Mouse (Mus musculus): ENCODE data around the gene Hlcs. TPM values are rescaled to one million over a fixed set of nuclear protein-coding genes. Genes with fewer than 3 reads are reported as not detected.

Hlcs gene
- total RNA-seq, 2 experiments from 2014 or later: 14.8 to 16.5 TPM

DNA sequence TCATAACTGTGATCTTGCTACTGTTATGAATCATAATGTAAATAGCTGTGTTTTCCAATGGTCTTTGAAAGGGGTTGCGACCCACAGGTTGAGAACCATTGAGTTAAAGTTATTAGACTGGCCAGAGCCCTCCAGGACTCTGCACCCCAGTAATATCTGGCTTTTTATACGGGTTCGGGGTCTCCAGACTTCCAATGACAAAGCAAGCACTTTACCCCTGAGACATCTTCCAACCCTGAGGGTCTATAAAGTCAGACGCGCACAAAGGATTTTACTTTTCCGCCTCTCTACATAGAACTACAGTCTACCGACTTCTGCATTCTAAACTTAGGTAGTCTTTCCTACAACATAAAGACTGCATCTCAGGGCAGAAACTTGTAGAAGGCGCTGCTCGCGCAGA lies 63.7 kb downstream of the Hlcs start:
- no peak for DNase-seq (ENCODE audit: low spot score in 2 of 2)

DNA sequence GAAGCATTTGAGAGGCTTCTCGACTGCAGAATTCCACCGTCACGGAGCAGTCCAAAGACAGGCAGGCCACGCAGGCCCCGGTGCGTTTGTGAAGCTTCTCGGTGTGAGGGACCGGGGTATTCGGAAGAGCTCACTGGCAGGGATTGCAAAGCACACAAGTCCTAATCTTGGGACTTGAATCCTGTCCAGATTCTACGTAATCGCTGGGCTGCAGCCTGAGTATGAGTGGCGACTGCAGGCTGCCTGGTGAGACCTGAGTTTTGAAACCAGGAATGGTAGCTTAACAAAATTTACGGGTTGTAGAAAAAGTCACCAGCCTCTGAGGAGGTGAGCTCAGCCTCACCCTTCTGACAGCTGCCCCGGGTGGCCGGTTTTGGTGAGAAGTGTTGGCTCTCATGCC lies 64.7 kb downstream of the Hlcs start:
- no peak for DNase-seq (ENCODE audit: low spot score in 2 of 2)

DNA sequence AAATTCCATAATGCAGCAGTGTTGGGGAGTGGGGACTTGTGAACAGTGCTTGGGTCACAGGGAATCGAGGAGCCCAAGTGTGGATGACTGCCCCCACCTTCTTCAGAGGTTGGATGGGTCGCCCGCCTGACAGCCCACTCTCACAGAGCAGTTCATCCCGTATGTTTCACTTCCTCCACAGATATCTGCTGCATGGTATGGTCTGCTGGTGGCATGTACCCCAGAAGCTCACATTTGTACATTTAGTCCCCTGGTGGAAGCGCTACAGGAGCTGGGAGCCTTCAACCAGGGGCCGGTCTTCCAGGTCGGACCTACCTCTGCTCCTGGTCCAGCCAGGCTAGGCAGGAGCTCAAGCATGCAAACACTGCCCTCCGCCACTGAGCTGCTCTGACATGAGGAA lies 66.4 kb downstream of the Hlcs start:
- no peak for DNase-seq (ENCODE audit: low spot score in 2 of 2)

DNA sequence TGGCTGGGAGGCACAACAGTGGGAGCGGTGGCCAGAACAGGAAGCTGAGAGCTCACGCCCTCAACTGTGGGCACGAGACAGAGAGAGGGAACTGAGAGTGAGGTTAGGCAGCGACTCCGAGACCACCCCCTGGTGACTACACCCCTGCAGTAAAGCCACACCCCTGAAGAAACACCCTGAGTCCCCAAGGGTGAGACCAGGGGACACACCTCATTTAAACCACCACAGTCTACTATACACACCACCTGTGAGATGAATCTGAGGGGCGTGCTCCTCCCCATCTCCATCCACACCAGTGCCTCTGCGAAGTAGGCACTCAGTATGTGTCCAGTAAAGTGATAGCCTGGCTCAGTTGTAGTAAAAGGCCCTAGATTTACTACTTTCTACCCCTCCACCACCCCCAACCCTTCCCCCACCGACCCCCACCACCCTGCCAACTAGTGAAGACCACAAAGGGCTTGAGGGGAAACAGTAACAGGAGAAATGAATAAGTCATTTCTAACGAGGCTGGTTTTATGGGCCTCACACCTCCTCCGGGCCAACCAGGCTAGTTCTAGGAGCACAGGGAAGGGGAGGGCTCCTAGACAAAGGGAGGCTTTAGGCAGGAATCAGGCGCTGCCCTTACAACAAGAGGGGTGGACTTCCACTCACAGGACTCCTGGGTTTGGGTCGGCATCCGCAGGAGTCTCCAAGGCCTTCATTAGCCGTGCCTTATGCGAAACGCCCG lies 67.2 kb downstream of the Hlcs start:
- DNase-seq (ENCODE audit: low spot score in 2 of 2): no peak

DNA sequence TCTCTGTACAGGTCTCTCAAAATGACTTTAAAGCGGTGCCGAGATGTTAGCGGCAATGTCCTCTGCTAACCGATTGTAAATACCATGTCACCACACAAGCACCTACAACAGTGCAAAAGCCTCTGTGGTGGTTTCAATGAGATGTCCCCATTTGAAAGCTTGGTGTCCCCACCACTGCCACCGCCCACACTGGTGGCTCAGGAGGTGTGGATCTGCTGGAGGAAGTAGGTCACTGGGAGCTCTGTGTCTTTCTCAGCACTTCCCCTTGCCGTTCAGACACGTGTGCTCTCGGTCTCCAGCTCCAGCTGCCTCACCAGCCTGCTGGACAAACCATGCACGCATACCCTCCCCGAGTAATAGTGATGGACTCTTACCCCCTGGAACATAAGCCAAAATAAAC lies 72.2 kb downstream of the Hlcs start:
- no peak for DNase-seq (ENCODE audit: low spot score in 2 of 2)

DNA sequence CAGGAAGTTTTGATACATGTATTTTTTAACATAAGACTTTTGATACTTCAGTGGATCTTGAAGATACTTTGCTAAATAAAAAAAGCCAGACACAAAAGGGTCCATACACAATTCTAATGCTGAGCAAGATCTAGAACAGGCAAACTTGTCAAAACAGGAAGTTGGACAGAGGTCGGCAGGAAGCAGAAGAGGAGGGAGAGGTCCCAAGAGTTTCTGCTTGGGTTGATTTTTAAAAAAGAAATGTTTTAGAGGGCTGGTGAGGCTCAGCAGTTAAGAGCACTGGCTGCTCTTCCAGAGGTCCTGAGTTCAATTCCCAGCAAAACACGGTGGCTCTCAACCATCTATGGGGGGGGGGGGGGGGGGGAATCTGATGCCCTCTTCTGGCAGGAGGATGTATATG lies 73.2 kb downstream of the Hlcs start:
- no peak for DNase-seq (ENCODE audit: low spot score in 2 of 2)

DNA sequence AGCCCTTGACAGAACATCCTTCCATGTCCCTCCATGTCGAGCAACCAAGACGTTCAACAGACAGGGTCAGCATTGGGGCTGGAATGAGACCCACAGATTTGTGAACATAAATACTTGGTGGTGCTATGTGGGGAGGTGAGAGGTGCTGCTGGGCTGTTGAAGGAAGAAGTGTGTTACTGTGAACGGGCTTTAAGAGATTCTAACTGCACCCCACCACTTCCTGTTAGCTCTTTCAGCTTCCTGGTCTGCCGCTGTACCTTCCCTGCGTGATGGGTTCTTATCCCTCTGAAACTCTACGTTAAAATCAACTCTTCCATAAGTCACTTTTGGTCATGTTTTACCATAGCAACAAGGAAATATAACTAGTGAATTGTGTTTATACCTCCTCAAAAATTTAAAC lies 73.8 kb downstream of the Hlcs start:
- DNase-seq (ENCODE audit: low spot score in 2 of 2): no peak

DNA sequence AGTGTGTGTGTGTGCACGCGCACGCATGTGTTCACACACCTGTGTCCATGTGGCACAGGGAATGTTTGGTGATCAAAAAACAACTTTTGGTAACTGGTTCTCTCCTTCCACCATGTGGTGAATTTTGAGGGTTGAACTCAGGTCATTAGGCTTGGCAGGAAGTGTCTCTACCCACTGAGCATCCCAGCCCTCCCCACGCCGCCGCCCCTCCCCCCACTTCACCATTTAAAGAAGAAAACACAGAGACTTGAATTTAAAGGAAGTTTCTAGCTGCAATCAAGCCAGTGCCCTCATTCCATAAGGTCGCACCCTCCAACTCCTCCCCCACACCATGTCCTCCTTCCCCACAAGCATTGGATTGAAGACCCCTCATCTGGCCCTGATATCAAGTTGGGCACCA lies 74.2 kb downstream of the Hlcs start:
- DNase-seq (ENCODE audit: low spot score in 2 of 2): no peak

DNA sequence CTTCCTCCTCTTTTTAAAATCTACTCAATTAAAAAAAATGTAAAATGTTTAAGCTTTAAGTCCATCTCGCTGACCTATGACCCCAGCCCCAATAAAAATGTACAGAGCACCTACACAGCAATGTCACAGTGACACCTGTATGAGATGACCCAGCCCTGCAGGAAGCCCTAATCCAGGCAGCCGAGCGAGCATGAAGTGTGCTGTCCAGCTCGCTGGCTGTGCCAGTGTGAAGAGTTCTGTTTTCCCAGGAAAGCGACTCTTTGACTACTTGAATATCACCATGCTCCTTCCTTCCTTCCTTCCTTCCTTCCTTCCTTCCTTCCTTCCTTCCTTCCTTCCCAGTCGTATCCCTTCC lies 76.3 kb downstream of the Hlcs start:
- no peak for DNase-seq (ENCODE audit: low spot score in 2 of 2)

DNA sequence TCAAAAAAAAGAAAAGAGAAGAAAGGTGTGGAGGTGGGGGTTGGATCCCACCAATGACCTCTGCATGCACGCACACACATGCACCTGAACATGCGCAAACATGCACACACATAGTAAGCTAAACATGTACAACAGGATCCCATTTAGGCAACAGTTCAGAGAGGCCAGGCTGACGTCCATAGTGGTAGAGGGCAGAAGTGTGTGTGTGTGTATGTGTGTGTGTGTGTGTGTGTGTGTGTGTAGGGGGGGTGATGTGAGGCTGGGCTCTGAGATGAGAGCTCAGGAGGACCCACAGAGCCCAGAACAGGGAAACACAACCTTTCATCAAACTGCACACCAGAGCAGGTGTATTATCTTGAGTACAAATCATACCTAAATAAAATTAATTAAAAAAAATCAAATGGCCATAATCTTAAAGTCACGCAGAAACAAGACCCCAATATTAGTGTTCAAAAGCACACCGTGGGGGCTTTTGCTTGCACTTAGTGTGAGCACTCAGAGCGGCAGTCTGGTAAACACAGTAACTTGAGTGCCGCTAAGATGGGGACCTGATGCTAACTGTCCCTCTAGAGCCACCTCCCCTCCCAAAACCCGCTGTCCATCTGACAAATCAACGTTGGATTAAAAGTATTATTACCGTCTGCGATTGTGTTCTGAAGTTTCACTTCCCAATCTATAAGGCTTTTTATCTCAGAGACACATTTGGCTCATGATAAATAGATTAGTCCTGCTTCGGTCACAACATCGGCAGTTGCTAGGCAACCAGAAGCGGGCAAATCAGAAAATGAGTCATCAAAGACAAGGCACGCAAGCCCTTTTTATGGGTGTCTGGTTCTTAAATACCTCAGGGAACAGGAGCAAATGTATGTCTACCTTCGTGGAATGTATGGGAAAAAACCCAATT lies 76.9 kb downstream of the Hlcs start:
- DNase-seq (ENCODE audit: low spot score in 2 of 2): peak in 1 of 2 experiments; percentile 25

DNA sequence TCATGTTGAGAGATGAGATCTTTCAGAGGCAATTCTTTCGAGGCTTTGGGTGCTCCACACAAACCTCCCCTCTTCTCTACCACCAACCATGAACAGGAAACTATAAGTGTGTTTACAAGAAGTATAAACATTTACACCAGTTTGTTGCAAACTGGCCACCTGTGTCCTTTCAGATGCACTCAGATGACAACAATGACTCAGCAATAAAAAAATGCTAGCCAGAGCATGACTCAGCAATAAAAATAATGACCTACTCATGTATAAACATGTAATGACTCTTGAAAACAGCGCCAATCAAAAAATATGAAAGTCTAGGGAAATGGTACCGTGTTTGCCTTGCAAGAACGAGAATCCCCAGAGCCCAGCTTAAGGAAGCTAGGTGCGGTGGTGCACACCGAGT lies 77.7 kb downstream of the Hlcs start:
- no peak for DNase-seq (ENCODE audit: low spot score in 2 of 2)

DNA sequence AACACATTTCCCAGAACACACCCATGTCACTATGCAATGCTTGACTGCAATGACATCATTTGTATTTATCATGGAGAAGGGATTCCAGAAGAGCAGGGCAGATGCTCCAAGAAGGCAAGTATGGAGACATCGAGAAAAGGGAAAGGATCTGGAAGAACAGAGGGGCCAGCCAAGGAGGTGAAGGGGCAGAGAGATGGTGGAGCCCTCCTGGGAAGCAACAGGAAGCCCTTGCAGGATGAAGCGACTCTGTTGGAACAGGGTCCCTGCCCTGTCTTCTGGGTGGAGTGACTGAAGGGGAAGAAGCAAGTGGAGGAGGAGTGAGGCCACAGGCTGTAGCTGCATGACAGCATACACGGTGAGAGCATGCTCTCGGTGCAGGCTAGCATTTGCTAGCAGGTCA lies 79.2 kb downstream of the Hlcs start:
- DNase-seq (ENCODE audit: low spot score in 2 of 2): no peak

DNA sequence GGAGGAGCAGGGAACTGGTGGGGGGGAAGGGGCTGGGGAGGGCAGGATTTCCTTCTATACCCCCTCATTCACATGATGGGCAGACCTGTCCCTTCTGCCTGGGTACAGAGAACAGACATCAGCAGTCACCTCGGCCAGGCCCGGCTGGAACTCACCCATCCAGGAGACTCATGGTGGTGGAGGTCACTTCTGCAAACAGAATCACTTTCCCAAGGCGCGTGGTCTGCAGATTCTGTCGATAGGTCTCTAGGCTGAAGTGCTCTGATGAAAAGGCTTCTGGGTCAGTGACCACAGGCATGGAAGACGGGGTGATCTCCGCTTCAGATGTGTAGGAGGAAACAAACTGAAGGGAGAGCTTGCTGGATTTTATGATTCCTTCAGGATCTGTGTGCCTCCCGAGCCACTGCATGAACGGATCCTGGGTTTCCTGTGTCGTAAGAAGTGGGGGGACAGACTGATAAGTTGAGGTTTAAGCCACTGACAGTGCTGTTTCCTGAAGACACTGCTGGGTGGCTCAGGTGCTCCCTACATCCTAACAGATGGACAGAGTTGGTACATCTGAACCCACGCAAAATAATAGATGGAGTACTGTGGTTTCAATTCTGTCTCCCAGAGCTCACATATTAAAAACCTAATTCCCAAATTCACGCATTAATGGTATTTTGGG lies 82.3 kb downstream of the Hlcs start:
- no peak for DNase-seq (ENCODE audit: low spot score in 2 of 2)

DNA sequence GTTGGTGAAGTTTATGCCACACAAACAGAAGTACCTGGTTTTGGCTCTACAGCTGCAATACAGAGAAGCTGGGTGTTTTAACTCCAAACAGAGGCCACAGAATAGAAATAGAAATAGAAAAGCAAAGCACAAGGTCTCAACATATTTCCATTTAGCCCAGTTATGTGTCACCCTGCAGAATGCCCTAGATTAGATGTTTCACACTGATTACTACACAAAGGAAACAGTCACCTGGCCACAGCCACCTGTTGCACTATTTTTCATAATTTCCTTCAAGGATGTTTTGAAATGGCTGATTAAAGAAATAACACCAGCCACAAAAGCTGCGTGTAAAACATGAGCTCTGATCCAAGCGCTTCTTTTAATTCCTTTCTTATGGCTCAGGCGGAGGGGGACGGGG lies 82.9 kb downstream of the Hlcs start:
- no peak for DNase-seq (ENCODE audit: low spot score in 2 of 2)

DNA sequence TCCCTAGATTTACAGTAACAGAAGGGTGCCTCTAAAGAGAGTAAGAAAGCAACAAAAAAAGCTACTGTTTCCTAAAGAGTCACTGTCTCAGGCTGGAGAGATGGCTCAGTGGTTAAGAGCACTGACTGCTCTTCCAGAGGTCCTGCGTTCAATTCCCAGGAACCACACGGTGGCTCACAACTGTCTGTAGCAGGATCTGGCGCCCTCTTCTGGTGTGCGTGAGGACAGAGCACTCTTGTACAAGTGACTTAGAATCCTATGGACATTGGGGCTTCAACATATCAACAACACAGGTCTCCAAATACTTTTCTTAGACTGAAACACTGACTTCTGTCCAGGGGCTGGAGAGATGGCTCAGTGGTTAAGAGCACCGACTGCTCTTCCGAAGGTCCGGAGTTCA lies 83.5 kb downstream of the Hlcs start:
- DNase-seq (ENCODE audit: low spot score in 2 of 2): no peak

DNA sequence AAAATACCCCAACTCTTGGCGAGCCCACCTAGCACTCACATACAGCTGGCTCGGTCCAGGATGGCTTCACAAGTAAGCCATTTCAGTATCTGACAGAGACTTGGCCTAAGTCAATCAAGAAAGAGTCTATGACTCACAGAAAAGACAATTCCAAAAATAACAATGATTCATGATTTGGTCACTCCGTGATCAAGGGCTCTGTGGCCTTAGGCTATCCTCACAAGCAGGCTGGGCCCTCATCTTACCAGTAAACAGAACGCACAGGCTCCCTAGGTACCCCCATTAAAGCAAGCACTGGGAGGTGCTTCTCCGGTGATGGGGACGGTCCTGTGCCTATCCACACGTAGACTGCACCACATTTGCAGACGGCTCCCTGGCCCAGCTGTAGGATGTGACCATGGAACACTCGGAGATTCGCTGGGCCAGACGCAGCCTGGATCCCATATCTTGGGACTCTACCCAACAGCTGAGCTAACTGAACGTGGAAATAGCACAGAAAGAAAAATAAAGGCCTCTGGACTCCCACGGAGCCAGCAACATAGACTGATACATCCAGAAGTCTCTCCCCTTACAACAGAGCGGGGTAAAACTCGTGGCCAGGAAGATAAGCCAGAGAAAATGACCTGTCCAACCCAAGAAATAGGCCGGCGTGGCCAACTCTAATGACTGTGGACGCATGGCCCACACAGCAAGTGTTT lies 84.4 kb downstream of the Hlcs start:
- no peak for DNase-seq (ENCODE audit: low spot score in 2 of 2)

DNA sequence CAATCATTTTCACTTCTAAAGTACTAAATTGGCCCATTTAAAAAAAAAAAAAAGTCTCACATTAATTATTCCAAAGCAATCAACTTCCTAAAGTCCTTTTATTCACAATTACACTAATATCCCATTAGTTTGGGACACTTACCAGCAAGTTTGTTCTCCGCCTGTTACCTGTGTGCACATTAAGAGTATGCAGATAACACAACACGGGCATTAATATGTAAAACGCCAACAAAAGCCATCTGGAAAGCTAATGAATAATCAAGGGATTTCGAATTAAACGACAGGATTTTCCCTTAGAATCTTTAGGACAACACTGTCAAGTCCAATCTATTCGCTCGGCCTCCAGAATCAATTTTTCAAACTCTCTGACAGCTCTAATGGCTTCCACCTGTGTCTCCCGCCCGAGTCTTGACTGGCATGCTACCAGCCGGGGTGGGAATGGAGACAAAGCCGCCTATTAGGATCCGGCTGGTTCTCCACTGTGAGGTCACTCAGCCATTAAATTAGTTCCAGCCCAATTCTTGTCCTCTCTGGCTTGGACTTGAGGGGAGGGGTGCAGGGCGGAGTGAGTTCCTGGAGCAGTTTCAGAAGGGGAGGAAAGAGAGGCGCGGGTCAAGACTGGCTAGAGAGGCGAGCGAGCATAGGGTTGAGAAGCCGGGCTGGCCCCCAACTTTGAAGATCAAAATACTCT lies 85.9 kb downstream of the Hlcs start:
- DNase-seq (ENCODE audit: low spot score in 2 of 2): no peak

DNA sequence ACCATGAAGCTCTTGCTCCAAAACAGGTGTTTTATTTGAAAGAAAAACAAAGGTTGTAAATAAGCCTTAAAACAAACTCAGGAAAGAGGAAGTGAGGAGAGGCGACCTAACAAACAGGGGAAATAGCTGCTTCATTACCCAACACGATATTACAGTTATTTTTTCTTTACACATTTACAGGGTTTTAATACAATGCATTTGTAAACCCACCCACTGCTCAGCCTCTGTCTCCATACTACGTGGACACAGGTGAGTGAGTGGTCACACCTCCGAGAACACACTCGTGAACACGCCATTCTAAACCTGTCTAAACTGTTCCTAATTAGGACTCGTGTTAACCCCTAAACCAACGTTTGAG lies 90.0 kb downstream of the Hlcs start:
- no peak for DNase-seq (ENCODE audit: low spot score in 2 of 2)

DNA sequence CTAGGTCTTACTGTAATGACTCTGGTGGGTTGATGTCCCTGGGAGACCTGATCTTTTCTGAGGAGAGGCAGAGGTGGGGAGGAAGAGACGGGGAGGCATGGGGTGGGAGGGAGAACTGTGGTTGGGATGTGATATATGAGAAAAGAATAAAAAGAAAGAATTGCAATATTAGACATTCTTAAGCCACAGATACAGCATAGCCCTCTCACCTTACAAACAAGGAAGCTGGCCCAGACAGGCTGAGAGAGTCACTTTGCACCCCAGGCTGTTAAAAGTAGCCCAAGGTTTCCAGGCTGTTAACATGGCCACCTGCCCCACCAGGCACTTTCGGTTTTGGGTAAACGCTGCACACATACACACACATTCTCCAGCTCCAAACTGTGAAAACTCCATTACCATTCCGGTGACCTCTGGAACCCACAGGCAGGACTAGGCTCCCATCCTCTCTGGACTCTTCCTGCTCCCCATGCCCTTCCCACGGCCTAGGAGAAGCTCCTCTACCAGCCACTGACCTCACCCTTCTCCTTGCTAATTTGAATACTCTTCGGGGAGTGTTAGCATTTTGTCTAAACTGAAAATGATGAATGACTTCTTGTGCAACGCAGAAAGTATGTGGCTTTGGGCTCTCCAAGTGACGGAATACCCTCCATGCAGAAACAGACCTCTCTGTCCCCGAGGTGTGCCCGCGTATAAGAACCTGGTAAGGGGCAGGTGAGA lies 90.6 kb downstream of the Hlcs start:
- no peak for DNase-seq (ENCODE audit: low spot score in 2 of 2)

DNA sequence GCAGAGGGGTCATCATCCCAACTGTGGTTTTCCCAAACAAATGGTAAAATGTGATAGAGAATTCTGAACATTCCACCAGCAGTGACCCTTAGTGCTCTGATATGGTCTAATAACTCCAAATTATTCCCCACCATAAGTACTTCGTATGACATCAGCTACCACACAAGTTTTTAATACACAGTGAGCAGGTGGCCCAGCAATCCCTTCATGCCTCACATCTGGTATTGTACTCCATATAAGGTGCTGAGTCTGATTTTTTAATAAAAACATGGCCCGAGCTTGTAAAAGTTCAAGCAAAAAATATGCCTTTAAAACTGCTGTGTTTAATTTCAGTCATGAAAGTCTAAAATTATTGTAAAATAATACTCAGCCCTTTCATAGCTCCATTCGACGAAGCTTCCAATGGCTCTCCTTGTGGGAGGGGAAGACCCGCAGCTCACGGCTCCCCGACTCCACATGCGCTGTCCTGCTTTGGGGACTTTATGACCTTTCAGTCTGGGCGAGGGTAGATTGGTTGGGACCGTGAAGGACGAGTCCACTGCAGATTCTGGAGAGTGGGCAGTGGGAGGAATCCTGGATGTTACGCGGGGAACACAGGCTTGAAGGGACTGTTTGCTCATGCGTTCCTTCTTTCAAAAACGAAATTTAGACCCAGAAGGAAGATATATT lies 102.5 kb downstream of the Hlcs start:
- no peak for DNase-seq (ENCODE audit: low spot score in 2 of 2)
